Comparison of ENCODE assay signal across 14 mouse cellular contexts in genomic region chr1:162001328-162001727, GRCm38 (mm10). TPM values are rescaled to one million over a fixed set of nuclear protein-coding genes. Genes with fewer than 3 reads are reported as not detected.
DNase-seq lines count a peak whose midpoint lies in the region; ATAC-seq and TF ChIP-seq lines count a peak whose summit lies in the region.
"Had no signal": no experiment of that assay in that cellular context is flagged by ENCODE, and none has a peak within 500 bp of the region (broad histone marks: within the 10 kb centered on the region; RNA-seq: fewer than 3 reads in every experiment).

No protein-coding gene starts in this region.

- no peaks in the 10 kb centered on the region for H3K27me3 ChIP-seq in neural tube, embryonic 13.5 days
- H3K27me3 ChIP-seq in heart, postnatal 0 days (ENCODE audit: control insufficient read depth, insufficient read depth, low read length), result no peaks in the 10 kb centered on the region
- no peaks in the 10 kb centered on the region for H3K27me3 ChIP-seq in stomach, postnatal 0 days (ENCODE audit: control insufficient read depth, insufficient read depth, low read length)
- H3K27me3 ChIP-seq in midbrain, embryonic 11.5 days (ENCODE audit: control insufficient read depth, insufficient read depth, low read length), result no peaks in the 10 kb centered on the region

- no peaks in the 10 kb centered on the region for H3K36me3 ChIP-seq in neural tube, embryonic 13.5 days
- no peaks in the 10 kb centered on the region for H3K36me3 ChIP-seq in heart, postnatal 0 days (replicated peaks; ENCODE audit: control insufficient read depth, insufficient read depth, low read length)
- H3K36me3 ChIP-seq in stomach, postnatal 0 days (ENCODE audit: control insufficient read depth, insufficient read depth, low read length), result no peaks in the 10 kb centered on the region
- no peaks in the 10 kb centered on the region for H3K36me3 ChIP-seq in midbrain, embryonic 11.5 days (ENCODE audit: control insufficient read depth, insufficient read depth, low read length)

- peak; percentile 94 for DNase-seq in heart, adult 11 months
- DNase-seq in heart, postnatal 4 days, result no peak
- no peak for DNase-seq in neural tube, embryonic 10.5 days (ENCODE audit: extremely low spot score, low spot score)
- DNase-seq in heart, postnatal 0 days (ENCODE audit: low spot score), result no peak
- DNase-seq in stomach, postnatal 0 days (ENCODE audit: low spot score), result no peak
- no peak for DNase-seq in right cerebral cortex, adult 2 months (ENCODE audit: low spot score in 2 of 2)
- no peak for DNase-seq in midbrain, embryonic 11.5 days (ENCODE audit: low spot score, missing footprints)
- DNase-seq: adrenal gland, postnatal 14 days; kidney, adult 9 months; right cerebral cortex, adult 18-20 months; thymus, adult 2 months had no signal

- ATAC-seq in neural tube, embryonic 13.5 days (ENCODE audit: low read depth), result no peak
- no peak for ATAC-seq in heart, postnatal 0 days (ENCODE audit: insufficient read depth, low read depth)
- ATAC-seq in stomach, postnatal 0 days (ENCODE audit: low FRiP score, low TSS enrichment), result no peak
- no peak for ATAC-seq in midbrain, embryonic 11.5 days (ENCODE audit: low FRiP score)
- ATAC-seq: lung, postnatal 0 days had no signal

- H3K4me2 ChIP-seq in neural tube, embryonic 13.5 days, result no peak overlapping the region
- H3K4me2 ChIP-seq in heart, postnatal 0 days (ENCODE audit: low read depth, low read length), result no peak overlapping the region
- H3K4me2 ChIP-seq in stomach, postnatal 0 days (replicated peaks; ENCODE audit: low read depth), result no peak overlapping the region
- no peak overlapping the region for H3K4me2 ChIP-seq in midbrain, embryonic 11.5 days

- no peaks in the 10 kb centered on the region for H3K9me3 ChIP-seq in neural tube, embryonic 13.5 days
- H3K9me3 ChIP-seq in heart, postnatal 0 days (replicated peaks; ENCODE audit: control insufficient read depth, low read length), result no peaks in the 10 kb centered on the region
- no peaks in the 10 kb centered on the region for H3K9me3 ChIP-seq in stomach, postnatal 0 days (ENCODE audit: control insufficient read depth, low read length)
- H3K9me3 ChIP-seq in midbrain, embryonic 11.5 days (ENCODE audit: control insufficient read depth, low read length), result no peaks in the 10 kb centered on the region

- no peak for TF ChIP-seq CTCF in heart, postnatal 0 days (IDR thresholded peaks at IDR 0.05; ENCODE audit: low read depth)
- TF ChIP-seq CTCF in stomach, postnatal 0 days (IDR thresholded peaks at IDR 0.05; ENCODE audit: low read depth), result no peak

- WGBS in neural tube, embryonic 13.5 days, result 53% methylated on average over 8 of the region's 8 CpGs
- 72% methylated on average over 8 of the region's 8 CpGs for WGBS in heart, postnatal 0 days
- 55% methylated on average over 8 of the region's 8 CpGs for WGBS in stomach, postnatal 0 days
- 87% methylated on average over 8 of the region's 8 CpGs for WGBS in midbrain, embryonic 11.5 days

- 0 out of 2 replicates have a peak overlapping the region, but pooled peaks have one; percentile 14 for H3K27ac ChIP-seq in neural tube, embryonic 13.5 days (replicated peaks)
- peak overlapping the region; percentile 57; the same call in 1 of the 2 replicates for H3K27ac ChIP-seq in heart, postnatal 0 days (ENCODE audit: low read depth)
- peak overlapping the region; percentile 53; the same call in 1 of the 2 replicates for H3K27ac ChIP-seq in stomach, postnatal 0 days (replicated peaks)
- no peak overlapping the region for H3K27ac ChIP-seq in midbrain, embryonic 11.5 days (ENCODE audit: low read depth, low read length)

- H3K4me3 ChIP-seq in neural tube, embryonic 13.5 days, result no peak overlapping the region
- H3K4me3 ChIP-seq in heart, postnatal 0 days (ENCODE audit: low read depth, low read length), result no peak overlapping the region
- H3K4me3 ChIP-seq in stomach, postnatal 0 days (ENCODE audit: low read depth, low read length), result no peak overlapping the region
- H3K4me3 ChIP-seq in midbrain, embryonic 11.5 days (ENCODE audit: low read depth, low read length), result no peak overlapping the region

- no peak for TF ChIP-seq EP300 in heart, postnatal 0 days (IDR thresholded peaks at IDR 0.05; ENCODE audit: low read depth)
- no peak for TF ChIP-seq EP300 in stomach, postnatal 0 days (optimal IDR thresholded peaks at IDR 0.05)

- no peak overlapping the region for H3K9ac ChIP-seq in neural tube, embryonic 13.5 days
- H3K9ac ChIP-seq in heart, postnatal 0 days (replicated peaks; ENCODE audit: low read depth, low read length), result no peak overlapping the region
- no peak overlapping the region for H3K9ac ChIP-seq in stomach, postnatal 0 days (ENCODE audit: low read length)
- no peak overlapping the region for H3K9ac ChIP-seq in midbrain, embryonic 11.5 days (ENCODE audit: low read length)

- peaks cover 53% of the 10 kb centered on the region for H3K4me1 ChIP-seq in neural tube, embryonic 13.5 days (replicated peaks)
- H3K4me1 ChIP-seq in heart, postnatal 0 days (ENCODE audit: control insufficient read depth, insufficient read depth), result peaks cover 15% of the 10 kb centered on the region
- H3K4me1 ChIP-seq in stomach, postnatal 0 days (replicated peaks; ENCODE audit: control insufficient read depth, insufficient read depth), result peaks cover 9% of the 10 kb centered on the region; the same call in 1 of the 2 replicates
- peaks cover 12% of the 10 kb centered on the region for H3K4me1 ChIP-seq in midbrain, embryonic 11.5 days (ENCODE audit: control insufficient read depth, insufficient read depth, low read length)

RNA-seq across cellular contexts. Expression of gene 4930558K02Rik, which starts 21.9 kb away (rescaled TPM):
- total RNA-seq in heart, postnatal 4 days (2021), result not detected
- polyA plus RNA-seq in neural tube, embryonic 13.5 days (2015; fragmentation: Nextera tagmentation; extraction: Ambion mirVana), result not detected in 2 replicates
- not detected in 2 replicates for total RNA-seq in heart, postnatal 0 days (2014; rRNA removed; ENCODE audit: low replicate concordance)
- not detected in 2 replicates for polyA plus RNA-seq in heart, postnatal 0 days (2015; fragmentation: Nextera tagmentation; extraction: Ambion mirVana)
- polyA plus RNA-seq in stomach, postnatal 0 days (2015; fragmentation: Nextera tagmentation; extraction: Ambion mirVana), result not detected in 2 replicates
- not detected in 2 replicates for polyA plus RNA-seq in midbrain, embryonic 11.5 days (2014; fragmentation: Nextera tagmentation; extraction: Ambion mirVana)
- total RNA-seq: adrenal gland, postnatal 14 days had no signal
- polyA plus RNA-seq: C2C12; lung, postnatal 0 days; thymus, adult 2 months had no signal

RNA-seq across cellular contexts. Expression of gene Pigc, which starts 32.3 kb away (rescaled TPM):
- total RNA-seq in heart, postnatal 4 days (2021), result 10 to 100 TPM; 14.8 to 16.7 TPM
- polyA plus RNA-seq in neural tube, embryonic 13.5 days (2015; fragmentation: Nextera tagmentation; extraction: Ambion mirVana), result 35.9 and 36.5 TPM in 2 replicates
- 19.1 and 24.0 TPM in 2 replicates for total RNA-seq in heart, postnatal 0 days (2014; rRNA removed; ENCODE audit: low replicate concordance)
- polyA plus RNA-seq in heart, postnatal 0 days (2015; fragmentation: Nextera tagmentation; extraction: Ambion mirVana), result 25.0 and 25.8 TPM in 2 replicates
- polyA plus RNA-seq in stomach, postnatal 0 days (2015; fragmentation: Nextera tagmentation; extraction: Ambion mirVana), result 29.5 and 29.9 TPM in 2 replicates
- polyA plus RNA-seq in midbrain, embryonic 11.5 days (2014; fragmentation: Nextera tagmentation; extraction: Ambion mirVana), result 33.3 and 35.7 TPM in 2 replicates
